Mouse (Mus musculus): ENCODE measurements around the gene H2-K1.

The H2-K1 gene

GRCm38 (mm10) chr17:33994959-33995358, 5.2 kb downstream of the H2-K1 start:
- in situ Hi-C loops (cut with MboI; ENCODE audit: low sequenced_read_pairs): loop anchor here (25.0 kb wide), 1 partner anchor 1467 kb away; the partner anchor contains the start of gene H2-Q10

- in situ Hi-C loops (cut with MboI; ENCODE audit: low sequenced_read_pairs): loop anchor here (25.0 kb wide), 1 partner anchor 1470 kb away; the partner anchor contains the start of gene H2-Q10
Observed at GRCm38 (mm10) chr17:33991788-33992664, 8.1 kb downstream of the H2-K1 start.

GRCm38 (mm10) chr17:33982136-33982535, 18.0 kb downstream of the H2-K1 start:
- in situ Hi-C loops (cut with MboI; ENCODE audit: low sequenced_read_pairs): loop anchor here (25.0 kb wide), 1 partner anchor 1480 kb away; the partner anchor contains the start of gene H2-Q10

GRCm38 (mm10) chr17:33981192-33981909, 18.8 kb downstream of the H2-K1 start:
- in situ Hi-C loops (cut with MboI; ENCODE audit: low sequenced_read_pairs): loop anchor here (25.0 kb wide), 1 partner anchor 1481 kb away; the partner anchor contains the start of gene H2-Q10

GRCm38 (mm10) chr17:33980181-33981035, 19.7 kb downstream of the H2-K1 start:
- in situ Hi-C loops (cut with MboI; ENCODE audit: low sequenced_read_pairs): loop anchor here (25.0 kb wide), 1 partner anchor 1482 kb away; the partner anchor contains the start of gene H2-Q10

GRCm38 (mm10) chr17:33979512-33980050, 20.6 kb downstream of the H2-K1 start:
- in situ Hi-C loops (cut with MboI; ENCODE audit: low sequenced_read_pairs): loop anchor here (25.0 kb wide), 1 partner anchor 1483 kb away; the partner anchor contains the start of gene H2-Q10

GRCm38 (mm10) chr17:33978631-33979031, 21.5 kb downstream of the H2-K1 start:
- in situ Hi-C loops (cut with MboI; ENCODE audit: low sequenced_read_pairs): loop anchor here (25.0 kb wide), 1 partner anchor 1484 kb away; the partner anchor contains the start of gene H2-Q10

GRCm38 (mm10) chr17:33977861-33978557, 22.1 kb downstream of the H2-K1 start:
- in situ Hi-C loops (cut with MboI; ENCODE audit: low sequenced_read_pairs): loop anchor here (25.0 kb wide), 1 partner anchor 1484 kb away; the partner anchor contains the start of gene H2-Q10

GRCm38 (mm10) chr17:33973572-33973971, 26.6 kb downstream of the H2-K1 start:
- in situ Hi-C loops (cut with MboI; ENCODE audit: low sequenced_read_pairs): loop anchor here (5.0 kb wide), 1 partner anchor 1299 kb away; no protein-coding TSS in a partner anchor

GRCm38 (mm10) chr17:33972691-33973090, 27.5 kb downstream of the H2-K1 start:
- in situ Hi-C loops (cut with MboI; ENCODE audit: low sequenced_read_pairs): loop anchor here (5.0 kb wide), 1 partner anchor 1300 kb away; no protein-coding TSS in a partner anchor

- in situ Hi-C loops (cut with MboI; ENCODE audit: low sequenced_read_pairs): loop anchor here (5.0 kb wide), 1 partner anchor 1333 kb away; no protein-coding TSS in a partner anchor
Observed at GRCm38 (mm10) chr17:33969394-33969793, 30.8 kb downstream of the H2-K1 start.

- in situ Hi-C loops (cut with MboI; ENCODE audit: low sequenced_read_pairs): loop anchor here (5.0 kb wide), 1 partner anchor 1333 kb away; no protein-coding TSS in a partner anchor
Observed at GRCm38 (mm10) chr17:33968927-33969326, 31.2 kb downstream of the H2-K1 start.

- in situ Hi-C loops (cut with MboI; ENCODE audit: low sequenced_read_pairs): loop anchor here (5.0 kb wide), 1 partner anchor 1334 kb away; no protein-coding TSS in a partner anchor
Observed at GRCm38 (mm10) chr17:33968489-33968888, 31.7 kb downstream of the H2-K1 start.

GRCm38 (mm10) chr17:33965846-33966550, 34.1 kb downstream of the H2-K1 start:
- in situ Hi-C loops (cut with MboI; ENCODE audit: low sequenced_read_pairs): loop anchor here (5.0 kb wide), 1 partner anchor 1336 kb away; no protein-coding TSS in a partner anchor

- in situ Hi-C loops (cut with MboI; ENCODE audit: low sequenced_read_pairs): loop anchor here (5.0 kb wide), 1 partner anchor 1337 kb away; no protein-coding TSS in a partner anchor
Observed at GRCm38 (mm10) chr17:33965082-33965845, 34.9 kb downstream of the H2-K1 start.

GRCm38 (mm10) chr17:33962876-33963275, 37.3 kb downstream of the H2-K1 start:
- in situ Hi-C loops (cut with MboI; ENCODE audit: low sequenced_read_pairs): no loop called here

GRCm38 (mm10) chr17:33959948-33960347, 40.2 kb downstream of the H2-K1 start:
- in situ Hi-C loops (cut with MboI; ENCODE audit: low sequenced_read_pairs): no loop called here

Measured in CH12F3 (cell line).